In the genomic region with DNA sequence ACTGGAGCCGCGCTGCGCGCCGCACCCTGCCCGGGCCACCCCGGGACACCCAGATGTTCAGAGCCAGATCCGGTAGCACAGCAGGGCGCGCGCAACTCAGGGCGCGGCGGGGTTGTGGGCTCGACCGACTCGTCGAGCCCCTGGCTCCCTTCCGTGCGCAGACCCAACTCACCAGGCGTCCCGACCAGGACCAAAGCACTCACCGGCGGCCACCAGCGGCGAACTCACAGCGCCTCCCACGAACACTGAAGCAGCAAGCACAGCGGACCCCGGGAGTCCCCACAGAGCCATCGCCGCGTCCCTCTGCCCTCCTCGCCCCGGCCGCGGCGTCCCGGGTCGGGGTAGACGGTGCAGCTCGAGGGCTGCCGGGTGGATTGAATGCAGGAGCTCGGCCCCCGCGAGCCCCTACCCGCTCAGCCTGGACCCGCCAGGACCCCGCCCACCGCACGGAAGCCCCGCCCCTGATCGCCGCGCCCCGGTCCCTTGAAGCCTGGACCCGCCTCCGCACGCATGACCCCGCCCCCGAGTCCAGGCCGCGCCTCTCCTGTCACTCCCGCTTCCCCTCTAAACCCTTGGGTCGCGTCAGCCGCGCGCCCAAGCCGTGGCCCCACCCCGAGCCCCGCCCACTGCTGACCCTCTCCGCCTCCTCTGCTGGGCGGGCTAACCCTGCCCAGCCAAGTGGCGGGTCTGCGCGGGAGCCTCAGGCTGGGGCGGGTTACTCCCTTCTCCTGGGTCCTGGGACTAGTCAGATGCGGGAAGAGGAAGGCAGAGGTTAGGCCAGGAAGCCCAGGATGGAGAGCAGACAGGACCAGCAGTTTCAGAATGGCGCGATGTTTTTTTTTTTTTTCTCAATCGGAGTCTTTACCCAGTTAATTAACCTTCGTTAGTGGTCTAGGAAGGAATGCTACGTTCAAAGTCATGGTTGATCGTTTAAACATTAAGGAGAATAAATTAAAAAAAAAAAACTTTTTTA, we compare ENCODE assay signal across 7 mouse cellular contexts. TPM values are rescaled to one million over a fixed set of nuclear protein-coding genes. Genes with fewer than 3 reads are reported as not detected.
A peak's percentile ranks its signal among the peaks of the same experiment; 100 is the strongest.
DNase-seq lines count a peak whose midpoint lies in the region; ATAC-seq lines count a peak whose summit lies in the region.

A gene (minus strand): TSS at position 455 of the 973 bp plus-strand sequence.

- H3K36me3 ChIP-seq in embryonic facial prominence, embryonic 11.5 days (replicated peaks; ENCODE audit: control insufficient read depth, insufficient read depth, low read depth, low read length) = no peaks in the 10 kb centered on the region
- no peaks in the 10 kb centered on the region for H3K36me3 ChIP-seq in limb, embryonic 10.5 days
- H3K36me3 ChIP-seq in midbrain, embryonic 13.5 days = no peaks in the 10 kb centered on the region

- WGBS in embryonic facial prominence, embryonic 11.5 days = 1% methylated on average over 73 of the region's 85 CpGs
- WGBS in limb, embryonic 10.5 days = 1% methylated on average over 74 of the region's 85 CpGs
- WGBS in midbrain, embryonic 13.5 days = 1% methylated on average over 76 of the region's 85 CpGs

- no peaks in the 10 kb centered on the region for H3K9me3 ChIP-seq in embryonic facial prominence, embryonic 11.5 days (replicated peaks; ENCODE audit: control insufficient read depth, low read length)
- H3K9me3 ChIP-seq in limb, embryonic 10.5 days (replicated peaks) = no peaks in the 10 kb centered on the region
- H3K9me3 ChIP-seq in midbrain, embryonic 13.5 days = no peaks in the 10 kb centered on the region

- peak within 1 kb of the TSS; percentile 52 for H3K27ac ChIP-seq in embryonic facial prominence, embryonic 11.5 days (replicated peaks; ENCODE audit: low read depth, low read length)
- peak within 1 kb of the TSS; percentile 93 for H3K27ac ChIP-seq in limb, embryonic 10.5 days
- H3K27ac ChIP-seq in midbrain, embryonic 13.5 days = peak within 1 kb of the TSS; percentile 44; the same call in 1 of the 2 replicates

- no peaks in the 10 kb centered on the region for H3K27me3 ChIP-seq in embryonic facial prominence, embryonic 11.5 days (ENCODE audit: control insufficient read depth, insufficient read depth, low read length)
- H3K27me3 ChIP-seq in limb, embryonic 10.5 days (ENCODE audit: low read depth, poor library complexity, severe bottlenecking) = no peaks in the 10 kb centered on the region
- H3K27me3 ChIP-seq in midbrain, embryonic 13.5 days = no peaks in the 10 kb centered on the region; the same call in 1 of the 2 replicates

- H3K4me3 ChIP-seq in embryonic facial prominence, embryonic 11.5 days (ENCODE audit: low read depth, low read length) = peak within 1 kb of the TSS; percentile 63
- H3K4me3 ChIP-seq in limb, embryonic 10.5 days = peak within 1 kb of the TSS; percentile 81
- H3K4me3 ChIP-seq in midbrain, embryonic 13.5 days (replicated peaks) = peak within 1 kb of the TSS; percentile 72

- peak; percentile 97 for ATAC-seq in embryonic facial prominence, embryonic 11.5 days (replicated peaks; ENCODE audit: insufficient number of reproducible peaks, low FRiP score, low TSS enrichment, low read depth)
- ATAC-seq in granulocyte monocyte progenitor cell, adult 5-6 weeks (replicated peaks; ENCODE audit: poor library complexity, severe bottlenecking) = peak; percentile 78
- ATAC-seq in midbrain, embryonic 13.5 days = peak; percentile 98

- no peaks in the 10 kb centered on the region; the same call in none of the 2 replicates for H3K4me1 ChIP-seq in embryonic facial prominence, embryonic 11.5 days (ENCODE audit: control insufficient read depth, insufficient read depth, low read length)
- peaks cover 33% of the 10 kb centered on the region for H3K4me1 ChIP-seq in limb, embryonic 10.5 days
- peaks cover 17% of the 10 kb centered on the region for H3K4me1 ChIP-seq in midbrain, embryonic 13.5 days (replicated peaks)

- H3K4me2 ChIP-seq in embryonic facial prominence, embryonic 11.5 days (ENCODE audit: low read depth, low read length) = peak within 1 kb of the TSS; percentile 80
- peak within 1 kb of the TSS; percentile 88 for H3K4me2 ChIP-seq in midbrain, embryonic 13.5 days (replicated peaks)

- H3K9ac ChIP-seq in embryonic facial prominence, embryonic 11.5 days (replicated peaks; ENCODE audit: low read length) = peak within 1 kb of the TSS; percentile 80
- peak within 1 kb of the TSS; percentile 76 for H3K9ac ChIP-seq in midbrain, embryonic 13.5 days (replicated peaks)

- DNase-seq in adrenal gland, postnatal 14 days = peak; percentile 100
- DNase-seq in embryonic facial prominence, embryonic 11.5 days (ENCODE audit: low spot score) = peak; percentile 97
- peak; percentile 96 for DNase-seq in kidney, adult 11 months
- DNase-seq in limb, embryonic 10.5 days (ENCODE audit: low spot score) = peak; percentile 100
- peak; percentile 97 for DNase-seq in spleen, adult 12 weeks (ENCODE audit: low spot score)

RNA-seq across cellular contexts. Expression of the gene that starts here (rescaled TPM):
- 46.5 and 50.0 TPM in 2 replicates for total RNA-seq in adrenal gland, postnatal 14 days (2021)
- 15.0 and 17.8 TPM in 2 replicates for polyA plus RNA-seq in embryonic facial prominence, embryonic 11.5 days (2014; fragmentation: Nextera tagmentation; extraction: Ambion mirVana)
- total RNA-seq in granulocyte monocyte progenitor cell, adult 5-6 weeks (2014; fragmentation: Nextera tagmentation) = 7.3 and 16.2 TPM in 2 replicates
- 9.3 and 12.1 TPM in 2 replicates for total RNA-seq in granulocyte monocyte progenitor cell, adult 5-6 weeks (2017)
- 13.5 and 15.0 TPM in 2 replicates for polyA plus RNA-seq in limb, embryonic 10.5 days (2016; fragmentation: Nextera tagmentation; extraction: Ambion mirVana)
- polyA plus RNA-seq in midbrain, embryonic 13.5 days (2015; fragmentation: Nextera tagmentation; extraction: Ambion mirVana) = 9.5 and 10.2 TPM in 2 replicates

Comparison
In these comparisons a context has a peak if more than half of its experiments do, and no peak if none do; other contexts are left out.
1. Peak in every context shown above with its lines: DNase-seq, ATAC-seq, H3K4me3 ChIP-seq and H3K27ac ChIP-seq.